ENCODE assay signal across 8 mouse cellular contexts in genomic region chr13:19158484-19158883, GRCm38 (mm10).
DNase-seq lines count a peak whose midpoint lies in the region; ATAC-seq and TF ChIP-seq lines count a peak whose summit lies in the region.

No protein-coding gene starts in this region.

- no peak for ATAC-seq in forebrain, embryonic 16.5 days
- ATAC-seq in forebrain, postnatal 0 days, result peak; percentile 38

- H3K27me3 ChIP-seq in forebrain, embryonic 10.5 days (ENCODE audit: poor library complexity, severe bottlenecking), result no peaks in the 10 kb centered on the region
- no peaks in the 10 kb centered on the region for H3K27me3 ChIP-seq in forebrain, embryonic 16.5 days (replicated peaks; ENCODE audit: control insufficient read depth, insufficient read depth, low read length)
- H3K27me3 ChIP-seq in forebrain, postnatal 0 days (ENCODE audit: insufficient read depth, low read length), result no peaks in the 10 kb centered on the region

- H3K4me2 ChIP-seq in forebrain, embryonic 16.5 days (ENCODE audit: low read length), result no peak overlapping the region
- H3K4me2 ChIP-seq in forebrain, postnatal 0 days (ENCODE audit: low read depth), result no peak overlapping the region

- DNase-seq in forebrain, embryonic 10.5 days (ENCODE audit: extremely low spot score, low spot score), result peak; percentile 24
- DNase-seq in ovary, postnatal 10 days (ENCODE audit: low spot score), result peak; percentile 5
- no peak for DNase-seq in ovary, adult 18-20 months (ENCODE audit: low spot score)
- DNase-seq in c-Kit-positive CD71-positive TER-119-positive erythroid progenitor cells, embryonic 14.5 days (ENCODE audit: low spot score), result peak; percentile 49
- peak; percentile 77 for DNase-seq in forebrain, postnatal 0 days
- DNase-seq in layer of hippocampus, postnatal 36 days, result peak; percentile 28 to 46
- peak; percentile 66 for DNase-seq in retina, embryonic 14.5 days (ENCODE audit: low spot score)

- peak; percentile 84 for TF ChIP-seq CTCF in forebrain, postnatal 0 days (IDR thresholded peaks at IDR 0.05; ENCODE audit: low read depth)

- H3K27ac ChIP-seq in forebrain, embryonic 10.5 days, result no peak overlapping the region
- H3K27ac ChIP-seq in forebrain, embryonic 16.5 days (ENCODE audit: low read length), result no peak overlapping the region
- no peak overlapping the region for H3K27ac ChIP-seq in forebrain, postnatal 0 days (ENCODE audit: low read depth, low read length)

- WGBS in forebrain, embryonic 10.5 days, result 33% methylated on average over 4 of the region's 4 CpGs
- WGBS in forebrain, embryonic 16.5 days, result 29% methylated on average over 4 of the region's 4 CpGs
- 29% methylated on average over 4 of the region's 4 CpGs for WGBS in forebrain, postnatal 0 days

- H3K9me3 ChIP-seq in forebrain, embryonic 10.5 days, result no peaks in the 10 kb centered on the region
- H3K9me3 ChIP-seq in forebrain, embryonic 16.5 days (ENCODE audit: control insufficient read depth, low read length), result no peaks in the 10 kb centered on the region
- H3K9me3 ChIP-seq in forebrain, postnatal 0 days (ENCODE audit: low read length), result no peaks in the 10 kb centered on the region

- H3K4me3 ChIP-seq in forebrain, embryonic 10.5 days, result no peak overlapping the region
- no peak overlapping the region for H3K4me3 ChIP-seq in forebrain, embryonic 16.5 days (replicated peaks; ENCODE audit: low read length)
- H3K4me3 ChIP-seq in forebrain, postnatal 0 days (ENCODE audit: low read depth, low read length), result no peak overlapping the region

- no peak overlapping the region for H3K9ac ChIP-seq in forebrain, embryonic 16.5 days (replicated peaks; ENCODE audit: low read depth, low read length)
- no peak overlapping the region for H3K9ac ChIP-seq in forebrain, postnatal 0 days

- H3K36me3 ChIP-seq in forebrain, embryonic 10.5 days (replicated peaks), result no peaks in the 10 kb centered on the region
- no peaks in the 10 kb centered on the region for H3K36me3 ChIP-seq in forebrain, embryonic 16.5 days (ENCODE audit: control insufficient read depth, insufficient read depth)
- no peaks in the 10 kb centered on the region for H3K36me3 ChIP-seq in forebrain, postnatal 0 days (ENCODE audit: insufficient read depth)

- H3K4me1 ChIP-seq in forebrain, embryonic 10.5 days, result no peaks in the 10 kb centered on the region
- no peaks in the 10 kb centered on the region for H3K4me1 ChIP-seq in forebrain, embryonic 16.5 days (replicated peaks; ENCODE audit: control insufficient read depth, insufficient read depth, low read length)
- H3K4me1 ChIP-seq in forebrain, postnatal 0 days (ENCODE audit: insufficient read depth), result no peaks in the 10 kb centered on the region
